Mouse (Mus musculus): ENCODE measurements around the gene Slc43a2.

The Slc43a2 gene

GRCm38 (mm10) chr11:75570375-75571125 lies 39.1 kb downstream of the Slc43a2 start:
- no peak for DNase-seq (ENCODE audit: inconsistent age in 2 of 2, low spot score in 1 of 2)

GRCm38 (mm10) chr11:75571126-75571990 lies 39.9 kb downstream of the Slc43a2 start:
- peak; percentile 45 to 74 for DNase-seq (ENCODE audit: inconsistent age in 2 of 2, low spot score in 1 of 2)

GRCm38 (mm10) chr11:75572301-75572791 lies 40.9 kb downstream of the Slc43a2 start:
- DNase-seq (ENCODE audit: inconsistent age in 2 of 2, low spot score in 1 of 2) = peak in 1 of 2 experiments; percentile 46

- DNase-seq (ENCODE audit: inconsistent age in 2 of 2, low spot score in 1 of 2) = peak; percentile 91 to 97
These were observed 41.6 kb downstream of the Slc43a2 start for GRCm38 (mm10) chr11:75572854-75573650.

DNA sequence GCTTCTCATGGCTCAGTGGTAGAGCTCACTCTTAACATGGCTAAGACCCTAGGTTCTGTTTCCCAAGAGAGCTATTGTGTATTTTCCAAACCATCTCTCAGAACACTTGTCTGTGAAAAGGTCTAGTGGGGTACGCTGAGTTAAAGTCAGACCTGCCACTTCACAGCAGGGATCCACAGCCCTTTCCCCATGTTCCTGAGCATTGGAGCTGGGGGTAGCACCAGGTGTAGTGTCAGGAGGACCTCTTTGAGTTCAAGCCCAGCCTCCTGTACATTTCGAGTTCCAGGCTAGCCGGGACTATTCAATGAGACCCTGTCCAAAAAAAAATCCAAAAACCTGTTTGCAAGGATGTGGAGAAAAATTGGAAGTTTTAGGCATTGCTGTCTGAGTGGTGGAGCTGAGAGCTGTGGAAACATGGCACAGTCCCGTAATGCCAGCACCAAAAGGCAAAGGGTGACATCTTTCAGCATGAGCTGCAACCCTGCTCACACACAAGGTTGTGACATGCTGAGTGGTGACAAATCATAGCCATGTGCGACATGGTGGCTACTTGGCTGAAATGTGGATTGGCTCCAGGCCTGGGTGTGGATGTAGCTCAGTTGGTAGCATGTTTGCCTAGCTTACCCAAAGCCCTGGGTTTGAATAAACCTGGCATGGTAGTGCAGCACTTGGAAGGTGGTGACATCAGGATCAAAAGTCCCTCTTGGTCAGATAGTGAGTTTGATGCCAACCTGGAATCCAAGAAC lies 43.1 kb downstream of the Slc43a2 start:
- peak in 1 of 2 experiments; percentile 26 for DNase-seq (ENCODE audit: inconsistent age in 2 of 2, low spot score in 1 of 2)

- DNase-seq (ENCODE audit: inconsistent age in 2 of 2, low spot score in 1 of 2) = peak in 1 of 2 experiments; percentile 37
These were observed 44.1 kb downstream of the Slc43a2 start for GRCm38 (mm10) chr11:75575560-75576123.

GRCm38 (mm10) chr11:75578609-75579008 lies 47.1 kb downstream of the Slc43a2 start:
- DNase-seq (ENCODE audit: inconsistent age in 2 of 2, low spot score in 1 of 2) = peak in 1 of 2 experiments; percentile 22

DNA sequence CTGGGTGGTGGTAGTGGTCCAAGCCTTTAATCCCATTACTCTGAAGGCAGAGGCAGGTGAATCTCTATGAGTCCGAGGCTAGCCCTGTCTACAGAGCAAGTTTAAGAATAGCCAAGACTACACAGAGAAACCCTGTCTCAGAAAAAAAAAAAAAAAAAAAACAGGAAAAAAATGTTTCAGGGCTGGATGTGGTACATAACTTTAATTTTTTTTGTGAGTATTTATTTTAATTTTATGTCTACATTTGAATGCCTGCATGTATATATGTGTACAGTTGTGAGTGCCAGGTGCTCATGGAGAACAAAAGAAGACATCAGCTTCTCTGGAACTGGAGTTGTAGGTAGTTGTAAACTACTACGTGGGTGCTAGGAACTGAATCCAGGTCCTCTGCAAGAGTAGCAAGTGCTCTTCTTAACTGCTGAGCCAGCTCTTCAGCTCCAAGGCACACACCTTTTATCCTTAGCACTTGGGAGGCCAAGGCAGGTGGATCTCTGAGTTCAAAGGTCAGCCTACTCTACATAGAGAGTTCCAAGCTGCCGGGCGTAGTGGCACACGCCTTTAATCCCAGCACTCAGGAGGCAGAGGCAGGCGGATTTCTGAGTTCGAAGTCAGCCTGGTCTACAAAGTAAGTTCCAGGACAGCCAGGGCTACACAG lies 50.1 kb downstream of the Slc43a2 start:
- no peak for DNase-seq (ENCODE audit: inconsistent age in 2 of 2, low spot score in 1 of 2)

DNA sequence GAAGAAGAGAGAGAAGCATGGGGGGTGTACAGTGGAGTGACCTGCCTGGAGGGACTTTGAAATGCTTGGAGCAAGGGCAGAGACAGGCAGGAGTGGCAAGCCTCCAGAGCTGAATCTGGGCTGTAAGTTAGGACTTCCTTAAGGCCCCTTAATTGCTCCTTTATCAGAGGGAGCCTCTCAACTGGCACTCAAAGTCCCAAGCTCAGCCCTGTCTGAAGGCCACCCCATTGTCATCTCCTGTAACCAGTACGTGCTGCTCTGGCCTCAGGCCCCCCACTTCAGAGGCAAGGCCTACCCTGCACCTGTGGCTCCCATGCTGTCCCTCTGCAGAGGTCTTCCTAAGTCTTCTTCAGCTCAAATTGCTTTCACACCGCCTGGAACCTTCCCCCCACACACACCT lies 52.0 kb downstream of the Slc43a2 start:
- DNase-seq (ENCODE audit: inconsistent age in 2 of 2, low spot score in 1 of 2) = no peak

- DNase-seq (ENCODE audit: inconsistent age in 2 of 2, low spot score in 1 of 2) = peak in 1 of 2 experiments; percentile 74
These were observed 53.6 kb downstream of the Slc43a2 start for GRCm38 (mm10) chr11:75585061-75585460.

- DNase-seq (ENCODE audit: inconsistent age in 2 of 2, low spot score in 1 of 2) = peak in 1 of 2 experiments; percentile 41
These were observed 54.5 kb downstream of the Slc43a2 start for GRCm38 (mm10) chr11:75585978-75586377.

DNA sequence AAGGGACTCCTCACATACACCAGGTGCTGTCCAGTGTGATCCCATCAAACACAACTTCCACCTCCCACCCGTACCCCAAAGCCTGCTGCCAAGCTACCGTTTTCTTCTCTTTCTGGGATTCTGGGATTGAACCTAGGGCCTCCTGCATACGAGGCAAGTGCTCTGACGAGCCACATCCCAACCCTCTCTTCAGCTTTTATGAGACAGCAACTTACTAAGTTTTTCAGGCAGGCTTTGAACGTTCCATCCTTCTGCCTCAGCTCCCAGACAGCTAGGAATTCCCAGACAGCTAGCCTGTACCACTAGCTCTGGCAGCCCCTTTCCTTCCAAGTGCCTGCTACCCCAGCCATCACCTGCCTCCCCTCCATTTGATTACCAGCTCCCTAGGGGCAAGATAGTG lies 55.5 kb downstream of the Slc43a2 start:
- DNase-seq (ENCODE audit: inconsistent age in 2 of 2, low spot score in 1 of 2) = peak in 1 of 2 experiments; percentile 35

GRCm38 (mm10) chr11:75587493-75588284 lies 56.2 kb downstream of the Slc43a2 start, which contains the start of gene Pitpna:
Pitpna (plus strand) TSS chr11:75588097.
- peak; percentile 97 to 98 for DNase-seq (ENCODE audit: inconsistent age in 2 of 2, low spot score in 1 of 2)

DNA sequence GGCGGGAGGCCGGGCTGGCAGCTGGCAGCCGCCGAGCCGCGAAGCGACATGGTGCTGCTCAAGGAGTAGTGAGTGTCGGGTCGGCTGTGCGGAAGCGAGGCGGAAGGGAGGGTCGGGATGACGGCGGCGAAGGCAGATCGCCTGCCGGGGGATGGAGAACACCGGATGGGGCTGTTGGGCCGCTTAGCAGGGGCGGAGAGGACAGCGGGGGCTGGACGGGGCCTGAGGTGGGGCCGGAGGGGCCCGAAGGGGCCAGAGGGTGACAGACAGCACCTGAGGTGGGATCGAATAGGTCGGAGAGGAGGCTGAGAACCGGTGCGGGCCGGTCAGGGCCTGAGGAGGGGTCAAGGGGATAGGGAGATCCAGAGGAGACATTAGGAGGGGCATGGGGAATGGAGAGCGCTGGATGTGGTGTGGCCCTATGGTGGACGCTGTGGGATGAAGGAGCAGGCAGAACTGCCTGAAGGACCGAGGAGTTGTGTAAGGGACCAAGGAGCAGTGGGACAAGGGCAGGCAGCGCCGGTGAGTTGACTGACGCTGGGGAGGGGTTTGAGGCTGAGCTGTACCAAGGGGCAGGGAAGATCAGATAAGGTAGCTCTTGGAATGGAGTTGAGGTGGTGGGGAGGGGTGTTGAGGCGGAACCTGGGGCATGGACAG lies 56.9 kb downstream of the Slc43a2 start:
- peak in 1 of 2 experiments; percentile 81 for DNase-seq (ENCODE audit: inconsistent age in 2 of 2, low spot score in 1 of 2)

DNA sequence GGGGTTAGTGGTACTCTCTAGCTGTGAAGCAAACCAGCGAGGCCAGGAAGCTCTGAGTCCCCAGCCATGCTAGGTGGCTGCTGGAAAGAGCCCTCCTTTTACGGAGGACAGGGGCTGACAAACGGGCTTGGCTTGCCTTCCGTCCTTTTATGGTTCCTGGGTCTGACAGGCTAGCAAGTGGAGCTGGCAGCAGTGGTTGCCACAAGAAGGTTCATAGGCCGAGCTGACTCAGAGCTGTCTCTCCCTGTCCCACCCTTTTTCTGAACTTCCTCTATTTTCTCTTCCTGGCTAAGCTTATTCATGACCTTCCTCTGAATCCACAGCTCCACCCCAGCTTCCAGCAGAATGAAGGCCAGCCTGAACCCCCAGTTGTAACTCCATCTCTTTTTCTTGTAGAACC lies 61.1 kb downstream of the Slc43a2 start:
- peak; percentile 57 to 78 for DNase-seq (ENCODE audit: inconsistent age in 2 of 2, low spot score in 1 of 2)

- DNase-seq (ENCODE audit: inconsistent age in 2 of 2, low spot score in 1 of 2) = peak in 1 of 2 experiments; percentile 53
These were observed 62.9 kb downstream of the Slc43a2 start for GRCm38 (mm10) chr11:75594431-75594830.

GRCm38 (mm10) chr11:75595404-75595803 lies 63.9 kb downstream of the Slc43a2 start:
- DNase-seq (ENCODE audit: inconsistent age in 2 of 2, low spot score in 1 of 2) = peak in 1 of 2 experiments; percentile 69

DNA sequence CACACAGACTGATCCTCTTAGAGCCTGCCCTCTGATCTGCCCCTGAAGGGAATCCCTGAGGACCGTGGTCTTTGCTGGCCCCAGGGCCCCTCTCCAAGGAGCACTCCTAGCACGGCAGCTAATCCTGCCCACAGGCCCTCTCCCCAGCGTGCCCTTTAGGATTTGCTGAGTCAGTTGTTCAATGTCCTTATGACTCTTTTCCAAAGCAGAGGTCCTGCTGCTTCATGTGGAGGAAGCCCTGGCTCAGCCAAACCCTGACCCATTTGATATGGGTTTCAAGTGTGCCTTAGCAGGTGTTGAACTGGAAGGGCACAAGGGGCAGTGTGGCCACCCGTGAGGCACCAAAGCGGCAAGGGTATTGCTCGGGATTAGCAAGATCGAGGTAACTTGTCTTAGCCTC lies 64.3 kb downstream of the Slc43a2 start:
- DNase-seq (ENCODE audit: inconsistent age in 2 of 2, low spot score in 1 of 2) = peak in 1 of 2 experiments; percentile 70
